Mouse (Mus musculus): ENCODE measurements around the gene Nps.
"Not testable (repeated sequence)": the region's sequence is repeated elsewhere in the genome, so short reads cannot be mapped to it uniquely, and the experiment has no call there.

Gene Nps

GRCm38 (mm10) chr7:135258053-135258753 is at the start of gene Nps:
Gene Nps, plus strand, starts transcription at chr7:135258703.
- not testable (repeated sequence) for DNase-seq

DNA sequence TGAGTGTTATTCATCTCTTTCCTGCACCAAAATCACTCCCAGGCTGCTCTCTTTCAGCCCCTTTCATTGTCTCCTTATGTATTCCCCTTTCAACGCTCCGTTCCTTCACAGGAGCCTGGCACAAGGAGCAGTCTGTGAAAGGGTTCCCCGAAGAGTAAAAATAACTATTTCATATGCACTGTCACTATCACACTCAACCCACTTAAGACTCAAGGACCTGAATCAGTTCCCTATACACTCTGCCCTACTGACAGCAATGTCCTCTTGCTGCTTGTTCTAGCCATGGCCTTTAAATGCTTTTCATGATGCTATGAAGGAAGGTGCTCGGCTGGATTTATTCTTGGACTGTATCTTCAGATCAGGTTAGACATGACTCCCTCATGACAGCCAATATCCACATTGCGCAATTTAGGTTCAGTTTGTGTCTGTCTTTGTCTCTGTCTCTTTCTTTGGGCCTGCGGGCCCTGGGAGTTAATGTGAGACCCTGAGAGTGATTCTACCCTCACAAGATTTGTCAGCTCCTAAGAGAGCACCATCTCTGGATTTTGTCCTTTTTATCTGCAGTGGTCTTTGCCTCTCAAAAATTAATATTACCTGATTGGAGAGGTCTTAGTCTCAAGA is 49.4 kb upstream of the Nps start:
- no peak for DNase-seq

DNA sequence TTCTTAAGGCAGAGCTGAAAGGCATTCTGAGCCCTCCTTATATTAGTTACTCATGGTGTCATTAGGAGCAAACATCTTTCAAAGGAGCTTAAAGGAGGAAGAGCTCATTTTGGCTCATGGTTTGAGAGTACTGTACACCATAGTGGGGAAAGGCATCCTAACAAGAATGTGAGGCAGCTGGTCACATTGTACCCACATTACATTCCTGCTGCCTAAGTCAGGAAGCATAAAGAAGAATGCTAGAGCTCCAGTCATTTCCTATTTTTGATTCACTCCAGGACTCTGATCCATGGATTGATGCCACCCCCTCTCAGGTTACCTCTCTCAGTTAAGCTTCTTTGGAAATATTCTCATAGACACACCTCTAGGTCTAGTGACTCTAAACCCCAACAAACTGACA is 48.2 kb upstream of the Nps start:
- no peak for DNase-seq

GRCm38 (mm10) chr7:135210831-135211230 is 47.7 kb upstream of the Nps start:
- no peak for DNase-seq

GRCm38 (mm10) chr7:135212505-135212904 is 46.0 kb upstream of the Nps start:
- peak; percentile 54 for DNase-seq

- DNase-seq: no peak
These were observed 37.0 kb upstream of the Nps start for GRCm38 (mm10) chr7:135221475-135221874.

DNA sequence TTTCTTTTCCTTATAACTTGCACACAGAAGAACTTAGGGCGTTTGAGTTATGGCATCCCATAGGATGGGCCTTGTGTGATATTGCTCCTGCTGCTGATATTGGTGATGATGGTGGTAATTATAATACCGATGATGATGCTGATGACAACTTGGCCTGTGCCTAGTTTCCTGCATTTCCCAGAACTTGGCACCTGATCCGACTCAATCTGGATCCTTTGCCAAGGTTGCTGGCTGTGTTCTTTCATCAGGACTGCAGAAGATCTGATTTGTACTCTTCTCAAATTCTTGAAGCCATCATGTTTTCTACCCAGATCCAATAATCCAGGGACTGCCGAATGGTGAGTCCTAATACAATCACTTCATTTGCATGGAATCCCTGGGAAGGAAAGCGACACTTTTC is 32.5 kb upstream of the Nps start:
- no peak for DNase-seq

GRCm38 (mm10) chr7:135237152-135237551 is 21.4 kb upstream of the Nps start:
- DNase-seq: no peak

DNA sequence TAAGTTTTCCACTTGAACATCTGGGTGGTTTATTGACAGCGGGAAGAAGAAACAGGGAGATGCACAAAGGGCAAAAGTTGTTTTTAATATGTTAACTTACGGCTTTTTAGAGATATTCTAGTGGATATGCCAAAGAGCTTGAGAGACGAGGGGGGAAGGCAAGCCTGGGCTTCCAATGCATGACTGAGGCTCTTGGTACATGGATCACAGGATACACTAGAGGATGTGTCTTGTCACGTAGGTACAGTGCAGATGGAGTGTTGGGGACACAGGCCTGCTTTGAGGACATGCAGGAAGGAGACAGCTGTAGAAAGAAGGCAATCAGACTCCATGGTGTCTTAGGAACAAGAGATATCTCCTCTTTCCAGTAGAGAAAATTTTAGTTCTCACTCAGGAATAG is 19.1 kb upstream of the Nps start:
- DNase-seq: no peak

GRCm38 (mm10) chr7:135240006-135240405 is 18.5 kb upstream of the Nps start:
- no peak for DNase-seq

- DNase-seq: no peak
These were observed 17.9 kb upstream of the Nps start for GRCm38 (mm10) chr7:135240636-135241035.

- DNase-seq: no peak
These were observed 14.2 kb upstream of the Nps start for GRCm38 (mm10) chr7:135244171-135244880.

DNA sequence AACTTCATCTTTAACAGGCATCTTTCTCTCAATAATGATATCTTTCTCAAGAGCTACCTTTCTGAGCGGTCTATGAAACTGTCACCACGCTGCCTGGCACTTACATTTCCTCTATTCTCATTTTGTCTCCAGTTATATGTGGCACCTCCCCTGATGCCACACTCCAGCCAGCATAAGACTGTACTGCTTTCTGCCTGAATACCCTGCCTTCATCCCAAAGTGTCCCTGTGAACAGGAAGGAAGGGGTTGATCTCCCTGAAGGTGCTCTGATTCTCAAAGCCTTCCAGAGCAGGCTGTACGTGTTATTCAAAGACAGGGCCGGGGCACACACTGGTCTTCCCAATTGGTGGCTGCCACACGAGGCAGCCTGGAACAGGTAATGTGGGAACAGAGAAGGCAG is 12.1 kb upstream of the Nps start:
- no peak for DNase-seq

DNA sequence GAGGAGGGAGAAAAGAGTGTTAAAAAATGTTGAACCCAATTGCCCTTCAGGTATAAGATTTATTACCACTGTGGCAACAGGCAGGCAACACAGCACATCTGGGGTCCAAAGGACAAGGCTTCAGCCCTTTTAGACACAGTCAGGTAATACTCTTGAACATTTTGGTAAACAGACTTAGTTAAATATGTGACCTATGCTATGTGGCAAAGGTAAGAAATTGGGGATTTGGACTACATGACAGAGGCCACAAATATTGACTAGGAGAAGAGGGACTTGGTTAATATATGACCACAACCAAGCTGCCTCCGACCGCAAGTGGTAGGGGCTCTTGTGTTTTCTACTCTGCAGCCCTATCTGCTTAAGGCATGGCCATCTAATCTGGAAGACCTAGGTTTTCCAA is 5.3 kb upstream of the Nps start:
- no peak for DNase-seq

DNA sequence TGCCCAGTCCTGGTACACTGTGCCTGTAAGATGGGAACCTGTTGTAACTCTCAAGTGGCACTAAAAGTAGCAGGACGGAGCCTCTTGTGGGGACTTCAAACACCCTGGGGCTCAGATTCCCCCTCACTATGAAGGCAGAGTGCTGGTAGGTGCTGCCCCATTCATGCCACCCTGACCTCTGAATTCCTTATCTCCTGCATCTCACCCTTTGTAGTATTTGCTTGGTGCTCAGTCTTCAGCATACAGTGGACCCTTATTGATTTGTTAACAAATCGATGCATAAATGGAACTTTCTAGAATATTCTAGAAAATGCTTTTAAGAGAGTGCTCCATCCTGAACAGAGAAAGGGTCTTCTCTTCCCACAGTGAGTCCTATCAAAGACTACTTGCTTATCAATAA is 4.1 kb upstream of the Nps start:
- DNase-seq: no peak

DNA sequence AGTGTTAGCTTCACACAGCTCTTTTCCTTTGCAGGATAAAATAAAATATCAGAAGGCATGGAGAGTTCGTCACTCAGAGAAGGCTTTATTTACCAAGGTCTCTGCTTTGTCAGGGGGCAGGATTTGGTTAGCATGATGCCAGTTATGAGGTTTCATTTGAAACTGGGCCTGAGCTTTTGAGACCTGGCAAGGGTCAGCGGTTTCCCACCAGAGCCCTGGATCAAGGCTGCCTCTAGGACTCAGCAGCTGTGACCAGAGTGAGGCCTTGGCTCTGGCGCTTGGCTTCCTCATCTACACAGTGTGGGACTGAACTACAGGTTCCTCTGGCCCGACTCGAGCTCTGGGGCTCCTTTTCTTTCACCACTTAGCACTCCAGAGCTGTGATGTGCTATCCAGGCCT is 12.5 kb downstream of the Nps start:
- no peak for DNase-seq

GRCm38 (mm10) chr7:135283212-135283611 is 24.7 kb downstream of the Nps start:
- DNase-seq: no peak

- DNase-seq: no peak
These were observed 31.5 kb downstream of the Nps start for GRCm38 (mm10) chr7:135289976-135290375.

DNA sequence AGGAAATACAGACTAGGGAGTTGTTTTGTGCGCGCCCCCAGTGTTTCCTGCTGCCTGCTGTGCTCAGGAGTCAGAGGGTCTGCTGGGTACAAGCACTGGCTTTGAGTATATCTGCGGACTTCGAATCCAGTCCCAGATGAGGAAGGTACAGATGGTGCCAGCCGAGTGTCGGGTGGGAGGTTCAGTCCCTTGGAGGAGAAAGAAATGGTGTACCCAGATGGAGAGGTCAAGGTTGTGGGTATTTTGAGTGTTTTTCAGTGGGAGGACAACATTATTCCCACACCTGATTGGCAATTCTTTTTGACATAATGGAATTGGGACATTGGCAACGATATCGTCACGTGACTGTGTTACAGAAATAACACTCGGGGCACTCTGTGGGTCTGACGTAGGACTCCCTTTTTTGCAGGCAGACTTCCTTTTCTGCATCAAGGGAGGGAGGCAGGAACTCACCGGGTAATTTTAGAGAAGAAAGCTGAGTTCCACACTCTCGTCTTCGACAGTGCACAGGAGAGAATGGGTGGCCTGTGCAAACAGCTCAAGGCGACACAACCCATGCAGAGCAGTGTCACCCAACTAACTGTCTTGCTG is 33.2 kb downstream of the Nps start:
- DNase-seq: no peak

- no peak for DNase-seq
These were observed 36.0 kb downstream of the Nps start for GRCm38 (mm10) chr7:135294498-135294897.

DNA sequence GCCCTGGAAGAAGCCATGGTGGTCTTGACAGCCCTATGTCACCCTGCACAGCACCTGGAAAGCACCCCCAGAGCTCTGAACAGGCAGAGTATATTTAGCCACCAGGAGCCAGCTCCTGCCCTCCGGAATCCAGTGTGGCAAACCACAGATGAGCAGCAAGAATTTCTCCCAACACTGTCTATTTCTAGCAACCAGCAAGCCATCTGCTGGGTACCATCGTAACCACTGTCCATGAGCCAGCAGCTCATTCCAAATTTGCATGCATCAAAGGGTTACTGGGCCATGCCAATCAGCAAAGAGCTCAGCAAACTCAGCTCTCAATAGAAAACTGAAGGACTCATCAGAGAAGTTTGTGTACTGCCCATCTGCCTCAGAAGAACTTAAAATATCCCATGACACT is 46.0 kb downstream of the Nps start:
- DNase-seq: no peak

All from lung, postnatal 14 days (tissue).